Mouse (Mus musculus) ES-E14 (cell line): ENCODE measurements around the gene Erc1. TPM values are rescaled to one million over a fixed set of nuclear protein-coding genes. Genes with fewer than 3 reads are reported as not detected.

Experiments used
- DNase-seq: peaks from one replicate; pipeline ENCODE4 v3.0.0-alpha.2; 2013; ENCODE audit warnings: low read depth, low spot score
- H3K27ac ChIP-seq: 2 replicates; pipeline ENCODE4 v1.5.1; 2012; ENCODE audit warnings: low read depth, mild to moderate bottlenecking, low read length, moderate library complexity, mixed read lengths; ENCODE audit not compliant: poor library complexity, insufficient read depth, severe bottlenecking
- H3K36me3 ChIP-seq: 2 replicates; pipeline ENCODE4 v1.6.1; 2012; ENCODE audit warnings: mild to moderate bottlenecking, low read length, moderate library complexity, mixed read lengths; ENCODE audit not compliant: control insufficient read depth, poor library complexity, insufficient read depth, severe bottlenecking
- H3K4me1 ChIP-seq, 2 experiments: fragments of 150-350 bp in 1 of 2; sonication (generic) in 1 of 2; 2 replicates each; pipeline ENCODE4 v1.6.1; 2012; ENCODE audit warnings: low read length in 2 of 2, mild to moderate bottlenecking in 1 of 2, mixed read lengths in 1 of 2; ENCODE audit not compliant: control insufficient read depth in 2 of 2, insufficient read depth in 2 of 2, poor library complexity in 1 of 2
- H3K4me3 ChIP-seq, 2 experiments: fragments of 150-350 bp in 1 of 2; sonication (generic) in 1 of 2; 2 replicates each; pipeline ENCODE4 v1.5.1; 2012; ENCODE audit warnings: low read length in 2 of 2, low read depth in 1 of 2, mild to moderate bottlenecking in 1 of 2, mixed read lengths in 1 of 2; ENCODE audit not compliant: insufficient read depth in 1 of 2, poor library complexity in 1 of 2, severe bottlenecking in 1 of 2
- H3K9ac ChIP-seq: 2 replicates; pipeline ENCODE4 v1.6.1; 2012; ENCODE audit warnings: low read depth, mild to moderate bottlenecking, low read length, mixed read lengths; ENCODE audit not compliant: poor library complexity, insufficient read depth, severe bottlenecking
- H3K9me3 ChIP-seq: fragments of 150-350 bp; sonication (generic); 2 replicates; pipeline ENCODE4 v1.6.1; 2012; ENCODE audit warnings: low read depth, mild to moderate bottlenecking, low read length; ENCODE audit not compliant: control insufficient read depth, insufficient read depth
- CHD2 ChIP-seq: IDR thresholded peaks from 2 replicates; pipeline ENCODE4 v1.6.1; 2014; ENCODE audit warnings: mild to moderate bottlenecking, low read depth, low read length, inconsistent platforms
- HCFC1 ChIP-seq: IDR thresholded peaks from 2 replicates; pipeline ENCODE4 v1.6.1; 2012; ENCODE audit warnings: low read length, inconsistent platforms, borderline replicate concordance; ENCODE audit not compliant: insufficient read depth
- MAFK ChIP-seq: IDR thresholded peaks from 2 replicates; pipeline ENCODE4 v1.6.1; 2014; ENCODE audit warnings: mild to moderate bottlenecking, low read depth, low read length, inconsistent platforms; ENCODE audit not compliant: insufficient read depth
- ZC3H11A ChIP-seq: IDR thresholded peaks from 2 replicates; pipeline ENCODE4 v1.6.1; 2012; ENCODE audit warnings: low read depth, mild to moderate bottlenecking, inconsistent platforms, low read length, borderline replicate concordance
- ZNF384 ChIP-seq: IDR thresholded peaks from 2 replicates; pipeline ENCODE4 v1.6.1; 2012; ENCODE audit warnings: low read depth, low read length, inconsistent platforms
- in situ Hi-C, 2 experiments: fragments of 600-800 bp; cut with MboI; formaldehyde crosslinking; loops; one replicate each; pipeline ENCODE4 v1.15.1; 2025; ENCODE audit warnings: low sequenced_read_pairs in 2 of 2, inconsistent platforms in 1 of 2; ENCODE audit not compliant: unreplicated experiment in 2 of 2
- total RNA-seq: library from RNA; depleted of rRNA; stranded (reverse); fragments of 300-350 nt; gene quantifications from 2 replicates; pipeline ENCODE4 v1.2.3, GENCODE M21; 2012

Erc1 gene
- total RNA-seq, 1 experiment: 16.5 TPM

DNA sequence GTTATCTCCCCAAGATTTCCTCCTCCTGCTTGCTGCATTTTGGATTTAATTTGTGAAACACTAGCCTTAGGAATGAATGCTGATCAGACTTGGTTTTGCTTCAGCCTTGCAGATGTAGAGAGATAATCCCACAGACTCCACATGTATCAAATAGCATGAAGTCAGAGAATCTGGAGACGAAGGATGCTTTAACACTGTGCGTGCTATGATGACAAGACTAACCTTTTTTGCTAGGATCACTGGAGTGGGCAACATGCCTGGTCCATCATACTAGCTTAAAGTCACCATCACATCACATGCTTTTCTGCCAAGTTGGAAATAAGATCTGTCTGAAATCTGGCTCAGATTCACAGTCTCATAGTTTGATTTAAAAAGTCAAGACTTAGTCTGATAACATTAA, 260.1 kb downstream of the Erc1 start:
- Histone ChIP-seq H3K36me3 (no peaks in the 10 kb centered on the region; the same call in 1 of the 2 replicates), H3K27ac (no peak overlapping the region), H3K9me3 (no peaks in the 10 kb centered on the region), H3K9ac (no peak overlapping the region), H3K4me1 (peaks cover 0 to 2% of the 10 kb centered on the region in 2 experiments; a peak in 1 of 4 replicates), H3K4me3 (no peak overlapping the region)
- no peak for DNase-seq
- in situ Hi-C loops: no loop called here
- no peak for TF ChIP-seq HCFC1
- TF ChIP-seq MAFK: no peak
- TF ChIP-seq ZC3H11A: no peak
- no peak for TF ChIP-seq ZNF384
- TF ChIP-seq CHD2: no peak

DNA sequence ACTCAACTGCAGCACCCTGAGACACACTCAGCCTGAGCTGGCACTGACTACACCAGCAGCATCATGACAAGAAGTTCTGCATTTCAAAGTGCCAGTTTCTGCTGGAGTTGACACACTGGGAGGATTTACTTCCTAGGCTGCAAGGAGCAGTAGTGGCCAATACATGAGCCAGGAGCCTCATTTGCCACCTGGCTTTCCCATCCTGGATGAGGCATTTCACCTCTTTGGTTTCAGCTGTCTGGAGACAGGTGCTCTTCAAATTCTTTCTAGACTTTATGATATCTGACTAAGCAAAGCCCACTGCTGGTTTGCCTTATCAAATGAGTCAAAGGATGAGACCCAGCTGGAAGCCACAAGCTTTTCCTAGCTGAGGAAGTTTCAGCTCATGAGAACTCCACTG, 260.5 kb downstream of the Erc1 start:
- Histone ChIP-seq H3K27ac (no peak overlapping the region), H3K9ac (no peak overlapping the region), H3K4me3 (no peak overlapping the region), H3K9me3 (no peaks in the 10 kb centered on the region), H3K36me3 (no peaks in the 10 kb centered on the region; the same call in 1 of the 2 replicates), H3K4me1 (peaks cover 0 to 2% of the 10 kb centered on the region in 2 experiments; a peak in 1 of 4 replicates)
- no peak for DNase-seq
- TF ChIP-seq ZNF384 (no peak), CHD2 (no peak), MAFK (no peak), ZC3H11A (no peak), HCFC1 (no peak)
- in situ Hi-C loops: no loop called here

DNA sequence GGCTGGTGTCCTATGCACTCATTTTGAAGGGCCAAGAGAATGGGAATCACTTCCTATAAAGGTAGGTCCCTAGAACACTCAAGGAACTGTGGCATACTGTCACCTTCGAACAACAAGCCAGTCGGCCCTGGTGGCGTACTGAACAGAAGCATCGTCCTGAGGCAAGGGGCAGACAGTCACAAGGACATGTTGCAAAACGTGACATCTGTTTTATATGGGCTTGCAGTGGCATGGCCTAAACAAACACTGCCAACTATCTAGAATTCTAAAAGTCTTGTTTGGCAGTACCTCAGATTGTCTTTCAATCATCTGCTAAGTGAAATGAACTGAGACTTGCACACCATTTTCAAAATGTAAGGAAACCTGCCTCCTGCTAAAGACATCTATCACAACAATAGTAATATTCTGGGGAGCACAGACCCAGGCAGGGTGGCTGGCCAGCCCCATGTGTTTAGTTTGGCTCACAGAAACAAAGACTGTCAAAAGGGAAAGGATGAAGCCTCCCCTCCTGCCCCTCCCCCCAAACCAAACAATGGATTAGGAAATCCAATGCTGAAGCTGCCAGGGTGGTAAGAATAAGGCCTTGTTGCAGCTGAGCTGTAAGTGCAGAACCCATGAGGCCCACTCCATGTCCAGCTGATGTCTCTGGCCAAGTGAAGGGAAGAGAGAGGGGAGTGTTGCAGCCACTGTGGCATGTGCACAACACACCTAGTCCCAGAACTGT, 262.2 kb downstream of the Erc1 start:
- Histone ChIP-seq H3K4me3 (no peak overlapping the region), H3K27ac (no peak overlapping the region), H3K4me1 (peaks cover 0 to 2% of the 10 kb centered on the region in 2 experiments; a peak in 1 of 4 replicates), H3K9ac (no peak overlapping the region), H3K36me3 (no peaks in the 10 kb centered on the region; the same call in 1 of the 2 replicates), H3K9me3 (no peaks in the 10 kb centered on the region)
- in situ Hi-C loops: no loop called here
- no peak for TF ChIP-seq HCFC1
- no peak for TF ChIP-seq CHD2
- no peak for TF ChIP-seq ZNF384
- no peak for TF ChIP-seq ZC3H11A
- no peak for TF ChIP-seq MAFK
- DNase-seq: no peak

DNA sequence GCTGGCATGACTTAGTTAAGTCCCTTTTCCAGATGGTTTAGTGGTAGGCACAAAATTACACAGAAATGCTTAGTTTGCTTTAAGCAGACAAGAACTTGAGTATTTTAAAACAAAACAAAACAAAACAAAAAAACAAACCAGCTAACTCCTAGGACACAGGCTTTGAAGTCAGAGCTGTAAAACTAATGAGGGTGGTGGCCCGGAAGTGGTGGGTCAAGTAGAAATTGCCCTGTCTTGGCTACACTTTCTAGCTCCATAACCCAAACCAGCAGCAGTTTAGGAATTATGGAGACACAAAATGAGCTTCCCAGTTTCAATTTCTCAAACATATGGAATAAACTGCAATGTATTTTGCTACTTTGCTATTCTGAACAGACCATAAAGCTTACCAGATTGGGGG, 263.9 kb downstream of the Erc1 start:
- H3K4me3 ChIP-seq: no peak overlapping the region
- in situ Hi-C loops: no loop called here
- no peak overlapping the region for H3K27ac ChIP-seq
- TF ChIP-seq ZNF384: no peak
- TF ChIP-seq MAFK: no peak
- TF ChIP-seq CHD2: no peak
- TF ChIP-seq HCFC1: no peak
- no peak for TF ChIP-seq ZC3H11A
- peaks cover 0 to 2% of the 10 kb centered on the region in 2 experiments; a peak in 1 of 4 replicates for H3K4me1 ChIP-seq
- no peak overlapping the region for H3K9ac ChIP-seq
- no peaks in the 10 kb centered on the region for H3K36me3 ChIP-seq
- no peaks in the 10 kb centered on the region for H3K9me3 ChIP-seq
- no peak for DNase-seq

DNA sequence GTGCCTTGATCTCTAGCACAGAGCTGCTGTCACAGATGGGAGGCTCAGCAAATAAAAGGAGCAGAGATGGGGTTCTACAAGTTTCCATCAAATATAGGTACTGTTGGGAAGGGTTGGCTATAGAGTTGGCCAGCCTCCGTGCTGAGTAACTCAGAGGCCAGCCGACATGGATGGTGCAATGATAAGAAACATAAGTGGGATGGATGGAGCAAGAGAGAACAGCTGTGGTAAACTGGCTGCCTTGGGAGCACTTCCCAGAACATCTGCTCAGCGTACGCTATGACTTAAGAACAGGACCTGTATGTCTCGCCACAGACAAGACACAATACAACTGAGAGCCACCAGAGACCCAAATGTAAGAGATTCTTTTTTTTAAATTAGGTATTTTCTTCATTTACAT, 264.8 kb downstream of the Erc1 start:
- Histone ChIP-seq H3K9me3 (no peaks in the 10 kb centered on the region), H3K4me1 (peaks cover 0 to 2% of the 10 kb centered on the region in 2 experiments; a peak in 1 of 4 replicates), H3K9ac (no peak overlapping the region), H3K4me3 (no peak overlapping the region), H3K27ac (no peak overlapping the region), H3K36me3 (no peaks in the 10 kb centered on the region)
- in situ Hi-C loops: no loop called here
- no peak for TF ChIP-seq CHD2
- no peak for TF ChIP-seq ZNF384
- TF ChIP-seq ZC3H11A: no peak
- no peak for TF ChIP-seq HCFC1
- no peak for TF ChIP-seq MAFK
- DNase-seq: no peak
